Mouse (Mus musculus) kidney, postnatal 0 days (tissue): ENCODE measurements at regions not wholly inside any gene's neighbourhood (a gene's known extent, or its start where the extent isn't known, plus 50 kb on each side); places are given as distances from the start of the nearest gene placed in this dataset.
A peak's percentile ranks its signal among the peaks of the same experiment; 100 is the strongest.

Experiments
- ATAC-seq: fragments of 200-750 bp; cut with Nextera tagmentation; replicated peaks from 2 replicates; pipeline ENCODE4 v1.8.0; 2017; ENCODE audit warnings: low read depth, moderate number of reproducible peaks, moderate TSS enrichment, moderate library complexity; ENCODE audit not compliant: low FRiP score
- DNase-seq: peaks from one replicate; pipeline ENCODE4 v3.0.0-alpha.2; 2016; ENCODE audit warnings: low spot score
- H3K27ac ChIP-seq: fragments of 300-500 bp; sonication (generic); 2 replicates; pipeline ENCODE4 v1.5.1; 2014; ENCODE audit warnings: mild to moderate bottlenecking
- H3K27me3 ChIP-seq: fragments of 300-500 bp; sonication (generic); 2 replicates; pipeline ENCODE4 v1.6.1; 2014; ENCODE audit warnings: low read length, mixed read lengths; ENCODE audit not compliant: insufficient read depth
- H3K36me3 ChIP-seq: fragments of 300-500 bp; sonication (generic); 2 replicates; pipeline ENCODE4 v1.6.1; 2014; ENCODE audit warnings: low read length, mixed read lengths; ENCODE audit not compliant: insufficient read depth
- H3K4me1 ChIP-seq: fragments of 300-500 bp; sonication (generic); replicated peaks from 2 replicates; pipeline ENCODE4 v1.6.1; 2014; ENCODE audit warnings: antibody characterized with exemption, low read length, mixed read lengths; ENCODE audit not compliant: insufficient read depth
- H3K4me2 ChIP-seq: fragments of 300-500 bp; sonication (generic); 2 replicates; pipeline ENCODE4 v1.6.1; 2014; ENCODE audit warnings: mild to moderate bottlenecking, low read length, moderate library complexity, mixed read lengths
- H3K4me3 ChIP-seq: fragments of 300-500 bp; sonication (generic); replicated peaks from 2 replicates; pipeline ENCODE4 v1.5.1; 2014; ENCODE audit warnings: low read depth, low read length
- H3K9ac ChIP-seq: fragments of 300-500 bp; sonication (generic); 2 replicates; pipeline ENCODE4 v1.6.1; 2014; ENCODE audit warnings: low read depth, low read length
- H3K9me3 ChIP-seq: fragments of 300-500 bp; sonication (generic); replicated peaks from 2 replicates; pipeline ENCODE4 v1.6.1; 2016; ENCODE audit warnings: low read length, inconsistent platforms, mixed read lengths
- CTCF ChIP-seq: IDR thresholded peaks from 2 replicates; pipeline ENCODE4 v1.5.1; 2016; ENCODE audit warnings: antibody characterized with exemption, low read depth, mild to moderate bottlenecking, moderate library complexity
- WGBS: fragments of 180-500 bp; shearing (Covaris S2); extraction: QIAGEN DNeasy Blood & Tissue Kit; methylation state at CpG from one replicate; pipeline ENCODE4 v1.1.7; 2014; 5-methylcytosine and 5-hydroxymethylcytosine counted together

GRCm38 (mm10) chr12:12746852-12747454, 194.8 kb downstream of the Mycn start:
- peak; percentile 46; the same call in 1 of the 2 replicates for ATAC-seq

GRCm38 (mm10) chr12:12744492-12744891, 197.2 kb downstream of the Mycn start:
- 84% methylated on average over 2 of the region's 2 CpGs for WGBS
- Histone ChIP-seq H3K27me3 (no peaks in the 10 kb centered on the region), H3K27ac (no peak overlapping the region), H3K4me3 (no peak overlapping the region), H3K9me3 (no peaks in the 10 kb centered on the region), H3K9ac (no peak overlapping the region), H3K4me2 (no peak overlapping the region), H3K36me3 (no peaks in the 10 kb centered on the region), H3K4me1 (no peaks in the 10 kb centered on the region)
- ATAC-seq (no peak), DNase-seq (no peak)
- TF ChIP-seq CTCF: no peak

More at GRCm38 (mm10) chr12:12746852-12747454, 194.8 kb downstream of the Mycn start:
- no peak overlapping the region for H3K4me3 ChIP-seq
- H3K9me3 ChIP-seq: no peaks in the 10 kb centered on the region
- H3K27me3 ChIP-seq: no peaks in the 10 kb centered on the region
- 39% methylated on average over 4 of the region's 4 CpGs for WGBS
- no peak overlapping the region for H3K4me2 ChIP-seq
- DNase-seq: no peak
- no peaks in the 10 kb centered on the region for H3K4me1 ChIP-seq
- no peaks in the 10 kb centered on the region for H3K36me3 ChIP-seq
- no peak overlapping the region for H3K9ac ChIP-seq
- no peak overlapping the region for H3K27ac ChIP-seq
- TF ChIP-seq CTCF: no peak

- H3K4me1 ChIP-seq: no peaks in the 10 kb centered on the region
- no peak overlapping the region for H3K4me3 ChIP-seq
- peak overlapping the region; percentile 6; the same call in 1 of the 2 replicates for H3K4me2 ChIP-seq
- no peaks in the 10 kb centered on the region for H3K27me3 ChIP-seq
- no peaks in the 10 kb centered on the region for H3K36me3 ChIP-seq
- TF ChIP-seq CTCF: no peak
- peak overlapping the region; percentile 40; the same call in 1 of the 2 replicates for H3K27ac ChIP-seq
- DNase-seq (peak; percentile 70), ATAC-seq (peak; percentile 68; the same call in 1 of the 2 replicates)
- no peak overlapping the region for H3K9ac ChIP-seq
- WGBS: 8% methylated on average over 12 of the region's 12 CpGs
- H3K9me3 ChIP-seq: no peaks in the 10 kb centered on the region
Observed at GRCm38 (mm10) chr12:12738631-12739331, 202.9 kb downstream of the Mycn start.

- no peak overlapping the region for H3K4me3 ChIP-seq
- no peak overlapping the region for H3K9ac ChIP-seq
- no peak overlapping the region for H3K4me2 ChIP-seq
- DNase-seq (no peak), ATAC-seq (no peak)
- no peaks in the 10 kb centered on the region for H3K9me3 ChIP-seq
- no peak for TF ChIP-seq CTCF
- 30% methylated on average over 9 of the region's 9 CpGs for WGBS
- no peaks in the 10 kb centered on the region for H3K27me3 ChIP-seq
- no peaks in the 10 kb centered on the region for H3K36me3 ChIP-seq
- H3K27ac ChIP-seq: no peak overlapping the region
- 0 out of 2 replicates have a peak, but pooled peaks cover 3% of the 10 kb centered on the region for H3K4me1 ChIP-seq
Observed at GRCm38 (mm10) chr12:12725797-12726196, 215.9 kb downstream of the Mycn start.

- 38% methylated on average over 13 of the region's 13 CpGs for WGBS
- Histone ChIP-seq H3K27me3 (no peaks in the 10 kb centered on the region), H3K9ac (no peak overlapping the region), H3K4me1 (0 out of 2 replicates have a peak, but pooled peaks cover 3% of the 10 kb centered on the region), H3K27ac (no peak overlapping the region), H3K4me3 (no peak overlapping the region), H3K4me2 (no peak overlapping the region), H3K9me3 (no peaks in the 10 kb centered on the region), H3K36me3 (no peaks in the 10 kb centered on the region)
- ATAC-seq (no peak), DNase-seq (no peak)
- no peak for TF ChIP-seq CTCF
Observed at GRCm38 (mm10) chr12:12725075-12725474, 216.6 kb downstream of the Mycn start.

GRCm38 (mm10) chr12:12723724-12724487, 217.8 kb downstream of the Mycn start:
- 78% methylated on average over 12 of the region's 12 CpGs for WGBS
- ATAC-seq: no peak

More at GRCm38 (mm10) chr12:12723724-12724487, 217.8 kb downstream of the Mycn start:
- 0 out of 2 replicates have a peak, but pooled peaks cover 3% of the 10 kb centered on the region for H3K4me1 ChIP-seq
- H3K27ac ChIP-seq: no peak overlapping the region
- DNase-seq: no peak
- no peak overlapping the region for H3K9ac ChIP-seq
- H3K4me2 ChIP-seq: no peak overlapping the region
- no peaks in the 10 kb centered on the region for H3K9me3 ChIP-seq
- no peak overlapping the region for H3K4me3 ChIP-seq
- no peaks in the 10 kb centered on the region for H3K27me3 ChIP-seq
- H3K36me3 ChIP-seq: no peaks in the 10 kb centered on the region
- no peak for TF ChIP-seq CTCF
